Mouse (Mus musculus): ENCODE data around the gene Spag9. TPM values are rescaled to one million over a fixed set of nuclear protein-coding genes. Genes with fewer than 3 reads are reported as not detected.

The Spag9 gene
- polyA plus RNA-seq, 1 experiment from 2014 or later = 96.7 TPM

DNA sequence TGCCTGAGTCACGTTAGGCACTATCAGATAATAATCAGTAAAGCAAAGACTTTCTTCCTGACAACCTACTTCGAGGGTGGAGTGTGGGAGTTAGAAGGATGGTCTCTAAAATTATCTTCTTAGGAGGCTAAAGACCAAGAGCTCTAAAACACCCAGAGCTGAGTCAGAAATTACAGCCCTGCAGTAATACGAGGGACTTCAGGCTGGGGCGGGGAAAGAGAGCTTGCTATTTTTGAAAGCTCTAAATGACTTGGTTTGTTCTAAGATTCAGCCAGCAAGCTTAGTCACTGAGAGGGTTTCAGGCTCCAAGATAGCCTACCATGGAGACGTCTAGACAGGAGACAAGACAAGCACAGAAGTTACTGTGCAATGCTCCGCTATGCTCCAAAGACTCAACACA, 30.5 kb upstream of the Spag9 start:
- H3K36me3 ChIP-seq = peaks cover 53% of the 10 kb centered on the region

GRCm38 (mm10) chr11:93967381-93967780, 28.5 kb upstream of the Spag9 start:
- peak overlapping the region; percentile 83 for H3K27ac ChIP-seq (replicated peaks)
- H3K27me3 ChIP-seq = no peaks in the 10 kb centered on the region
- H3K36me3 ChIP-seq = peaks cover 35% of the 10 kb centered on the region
- H3K4me3 ChIP-seq = peak overlapping the region; percentile 68
- H3K9me3 ChIP-seq = no peaks in the 10 kb centered on the region
- ATAC-seq (replicated peaks) = no peak
- 2% methylated on average over 11 of the region's 11 CpGs for WGBS
- peak overlapping the region; percentile 72 for H3K9ac ChIP-seq (replicated peaks)
- H3K4me1 ChIP-seq = peaks cover 19% of the 10 kb centered on the region
- H3K4me2 ChIP-seq (replicated peaks) = peak overlapping the region; percentile 85

More for the DNA sequence above, 30.5 kb upstream of the Spag9 start:
- 94% methylated on average over 6 of the region's 6 CpGs for WGBS
- Histone ChIP-seq H3K9ac (replicated peaks) (no peak overlapping the region), H3K4me2 (replicated peaks) (no peak overlapping the region), H3K4me1 (peaks cover 19% of the 10 kb centered on the region), H3K27ac (replicated peaks) (no peak overlapping the region), H3K9me3 (no peaks in the 10 kb centered on the region), H3K4me3 (no peak overlapping the region), H3K27me3 (no peaks in the 10 kb centered on the region)
- no peak for ATAC-seq (replicated peaks)

- H3K4me1 ChIP-seq = peaks cover 19% of the 10 kb centered on the region
- ATAC-seq (replicated peaks) = peak; percentile 96
- H3K27ac ChIP-seq (replicated peaks) = peak within 1 kb of the TSS; percentile 83
- peak within 1 kb of the TSS; percentile 85 for H3K4me2 ChIP-seq (replicated peaks)
- no peaks in the 10 kb centered on the region for H3K27me3 ChIP-seq
- peaks cover 28% of the 10 kb centered on the region for H3K36me3 ChIP-seq
- no peaks in the 10 kb centered on the region for H3K9me3 ChIP-seq
- under 1% methylated on average over 40 of the region's 40 CpGs for WGBS
- H3K4me3 ChIP-seq = peak within 1 kb of the TSS; percentile 68
- H3K9ac ChIP-seq (replicated peaks) = peak within 1 kb of the TSS; percentile 72
Observed at GRCm38 (mm10) chr11:93968005-93968847, 27.7 kb upstream of the Spag9 start, which contains the start of the genes Gm20390 and Nme1. Gene Gm20390, minus strand, starts transcription at chr11:93968293. Gene Nme1, minus strand, starts transcription at chr11:93968521.

GRCm38 (mm10) chr11:93968848-93969128, 27.1 kb upstream of the Spag9 start:
- H3K9ac ChIP-seq (replicated peaks) = no peak overlapping the region
- ATAC-seq (replicated peaks) = peak; percentile 11; the same call in 1 of the 2 replicates

GRCm38 (mm10) chr11:93969171-93969570, 26.7 kb upstream of the Spag9 start:
- Histone ChIP-seq H3K27ac (replicated peaks) (peak overlapping the region; percentile 83), H3K9ac (replicated peaks) (no peak overlapping the region), H3K4me2 (replicated peaks) (no peak overlapping the region), H3K27me3 (no peaks in the 10 kb centered on the region), H3K36me3 (peaks cover 19% of the 10 kb centered on the region), H3K9me3 (no peaks in the 10 kb centered on the region), H3K4me1 (peaks cover 19% of the 10 kb centered on the region), H3K4me3 (no peak overlapping the region)
- WGBS = 90% methylated on average over 6 of the region's 6 CpGs
- no peak for ATAC-seq (replicated peaks)

More at GRCm38 (mm10) chr11:93968848-93969128, 27.1 kb upstream of the Spag9 start:
- H3K4me1 ChIP-seq = peaks cover 19% of the 10 kb centered on the region
- WGBS = 48% methylated on average over 6 of the region's 6 CpGs
- peak overlapping the region; percentile 85 for H3K4me2 ChIP-seq (replicated peaks)
- H3K27ac ChIP-seq (replicated peaks) = peak overlapping the region; percentile 83
- H3K36me3 ChIP-seq = peaks cover 23% of the 10 kb centered on the region
- peak overlapping the region; percentile 68 for H3K4me3 ChIP-seq
- H3K9me3 ChIP-seq = no peaks in the 10 kb centered on the region
- no peaks in the 10 kb centered on the region for H3K27me3 ChIP-seq

- no peaks in the 10 kb centered on the region for H3K9me3 ChIP-seq
- WGBS = 55% methylated on average over 1 of the region's 1 CpGs
- peaks cover 19% of the 10 kb centered on the region for H3K4me1 ChIP-seq
- H3K36me3 ChIP-seq = peaks cover 13% of the 10 kb centered on the region
- H3K4me2 ChIP-seq (replicated peaks) = no peak overlapping the region
- H3K9ac ChIP-seq (replicated peaks) = no peak overlapping the region
- no peaks in the 10 kb centered on the region for H3K27me3 ChIP-seq
- no peak overlapping the region for H3K27ac ChIP-seq (replicated peaks)
- no peak overlapping the region for H3K4me3 ChIP-seq
- no peak for ATAC-seq (replicated peaks)
Observed at GRCm38 (mm10) chr11:93969799-93970198, 26.1 kb upstream of the Spag9 start.

- no peak for ATAC-seq (replicated peaks)
- H3K27me3 ChIP-seq = no peaks in the 10 kb centered on the region
- WGBS = 84% methylated on average over 5 of the region's 5 CpGs
- no peaks in the 10 kb centered on the region for H3K9me3 ChIP-seq
- H3K9ac ChIP-seq (replicated peaks) = no peak overlapping the region
- H3K4me2 ChIP-seq (replicated peaks) = no peak overlapping the region
- H3K4me3 ChIP-seq = no peak overlapping the region
- no peaks in the 10 kb centered on the region for H3K36me3 ChIP-seq
- peaks cover 7% of the 10 kb centered on the region; the same call in 1 of the 2 replicates for H3K4me1 ChIP-seq
- H3K27ac ChIP-seq (replicated peaks) = no peak overlapping the region
Observed at GRCm38 (mm10) chr11:93972951-93973350, 22.9 kb upstream of the Spag9 start.

GRCm38 (mm10) chr11:93979502-93980049, 16.3 kb upstream of the Spag9 start:
- H3K9me3 ChIP-seq = no peaks in the 10 kb centered on the region
- ATAC-seq (replicated peaks) = no peak
- H3K9ac ChIP-seq (replicated peaks) = no peak overlapping the region
- no peaks in the 10 kb centered on the region for H3K4me1 ChIP-seq
- H3K4me3 ChIP-seq = no peak overlapping the region
- H3K27ac ChIP-seq (replicated peaks) = no peak overlapping the region
- H3K36me3 ChIP-seq = no peaks in the 10 kb centered on the region
- no peak overlapping the region for H3K4me2 ChIP-seq (replicated peaks)
- no peaks in the 10 kb centered on the region for H3K27me3 ChIP-seq
- 57% methylated on average over 6 of the region's 6 CpGs for WGBS

DNA sequence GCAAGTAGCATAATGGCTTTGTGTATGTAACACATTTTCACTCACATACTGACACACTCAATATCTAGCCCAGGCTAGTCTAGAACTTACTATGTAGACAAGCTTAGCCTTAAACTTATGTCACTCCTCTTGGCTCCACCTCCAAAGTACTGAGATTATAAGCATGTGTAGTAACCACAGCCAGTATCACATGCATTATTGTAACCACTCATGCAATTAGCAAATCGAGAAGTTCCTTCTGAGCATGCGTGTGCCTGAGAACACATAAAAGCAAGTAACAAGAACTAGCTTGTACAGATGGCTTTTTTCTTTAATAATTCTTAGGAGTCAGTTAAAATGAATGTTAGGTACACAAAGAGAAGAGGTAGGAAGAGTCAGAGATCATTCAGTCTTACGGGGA, 11.3 kb upstream of the Spag9 start:
- Histone ChIP-seq H3K4me2 (replicated peaks) (no peak overlapping the region), H3K36me3 (no peaks in the 10 kb centered on the region), H3K4me3 (no peak overlapping the region), H3K9ac (replicated peaks) (no peak overlapping the region), H3K9me3 (no peaks in the 10 kb centered on the region), H3K4me1 (no peaks in the 10 kb centered on the region), H3K27ac (replicated peaks) (no peak overlapping the region), H3K27me3 (no peaks in the 10 kb centered on the region)
- WGBS = 88% methylated on average over 3 of the region's 3 CpGs
- no peak for ATAC-seq (replicated peaks)

- WGBS = 86% methylated on average over 5 of the region's 5 CpGs
- H3K9me3 ChIP-seq = no peaks in the 10 kb centered on the region
- no peak overlapping the region for H3K9ac ChIP-seq (replicated peaks)
- no peak for ATAC-seq (replicated peaks)
- H3K4me3 ChIP-seq = no peak overlapping the region
- no peaks in the 10 kb centered on the region for H3K27me3 ChIP-seq
- no peaks in the 10 kb centered on the region for H3K36me3 ChIP-seq
- no peaks in the 10 kb centered on the region for H3K4me1 ChIP-seq
- H3K27ac ChIP-seq (replicated peaks) = no peak overlapping the region
- no peak overlapping the region for H3K4me2 ChIP-seq (replicated peaks)
Observed at GRCm38 (mm10) chr11:93985265-93985664, 10.6 kb upstream of the Spag9 start.

DNA sequence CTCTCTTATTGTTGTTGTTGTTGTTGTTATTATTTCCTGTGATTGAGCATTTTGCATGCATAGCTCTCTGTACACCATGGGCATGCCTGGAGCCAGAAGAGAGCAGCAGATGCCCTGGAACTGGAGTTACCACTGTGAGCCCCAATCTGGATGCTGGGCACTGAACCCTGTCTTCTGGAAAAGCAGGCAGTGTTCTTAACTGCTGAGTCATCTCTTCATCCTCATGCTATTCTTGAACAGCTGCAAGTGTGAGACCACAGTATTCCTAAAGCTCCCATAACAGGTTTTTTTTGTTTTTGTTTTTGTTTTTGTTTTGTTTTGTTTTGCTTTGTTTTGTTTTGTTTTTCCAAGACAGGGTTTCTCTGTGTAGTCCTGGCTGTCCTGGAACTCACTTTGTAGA, 9.6 kb upstream of the Spag9 start:
- Histone ChIP-seq H3K4me2 (replicated peaks) (no peak overlapping the region), H3K27me3 (no peaks in the 10 kb centered on the region), H3K36me3 (no peaks in the 10 kb centered on the region), H3K27ac (replicated peaks) (no peak overlapping the region), H3K9ac (replicated peaks) (no peak overlapping the region), H3K4me3 (no peak overlapping the region), H3K9me3 (no peaks in the 10 kb centered on the region), H3K4me1 (no peaks in the 10 kb centered on the region)
- no peak for ATAC-seq (replicated peaks)

GRCm38 (mm10) chr11:93987026-93987425, 8.9 kb upstream of the Spag9 start:
- 86% methylated on average over 4 of the region's 4 CpGs for WGBS

More at GRCm38 (mm10) chr11:93987026-93987425, 8.9 kb upstream of the Spag9 start:
- Histone ChIP-seq H3K4me3 (no peak overlapping the region), H3K9ac (replicated peaks) (no peak overlapping the region), H3K27ac (replicated peaks) (no peak overlapping the region), H3K4me1 (no peaks in the 10 kb centered on the region), H3K4me2 (replicated peaks) (no peak overlapping the region), H3K9me3 (no peaks in the 10 kb centered on the region), H3K36me3 (no peaks in the 10 kb centered on the region), H3K27me3 (no peaks in the 10 kb centered on the region)
- ATAC-seq (replicated peaks) = no peak
